Mouse (Mus musculus): Measurements from ENCODE around the gene Alg12.
"Not testable (repeated sequence)": the region's sequence is repeated elsewhere in the genome, so short reads cannot be mapped to it uniquely, and the experiment has no call there.

Gene Alg12

GRCm38 (mm10) chr15:88830696-88831095 is 11.6 kb upstream of the Alg12 start:
- DNase-seq (ENCODE audit: low read depth) = no peak

- DNase-seq (ENCODE audit: low read depth) = no peak
Observed at GRCm38 (mm10) chr15:88829791-88830440, 10.8 kb upstream of the Alg12 start.

- peak; percentile 92 for DNase-seq (ENCODE audit: low read depth)
Observed at GRCm38 (mm10) chr15:88828800-88829705, 9.9 kb upstream of the Alg12 start.

GRCm38 (mm10) chr15:88827991-88828799 is 9.1 kb upstream of the Alg12 start:
- DNase-seq (ENCODE audit: low read depth) = peak; percentile 73

- DNase-seq (ENCODE audit: low read depth) = no peak
Observed at GRCm38 (mm10) chr15:88827466-88827865, 8.3 kb upstream of the Alg12 start.

GRCm38 (mm10) chr15:88823376-88823775 is 4.3 kb upstream of the Alg12 start:
- DNase-seq (ENCODE audit: low read depth) = no peak

- no peak for DNase-seq (ENCODE audit: low read depth)
Observed at GRCm38 (mm10) chr15:88822513-88822912, 3.4 kb upstream of the Alg12 start.

- no peak for DNase-seq (ENCODE audit: low read depth)
Observed at GRCm38 (mm10) chr15:88821403-88821802, 2.3 kb upstream of the Alg12 start.

- DNase-seq (ENCODE audit: low read depth) = no peak
Observed at GRCm38 (mm10) chr15:88819906-88820303, 787 bp upstream of the Alg12 start.

- DNase-seq (ENCODE audit: low read depth) = no peak
Observed at GRCm38 (mm10) chr15:88815196-88815700, 3.9 kb downstream of the Alg12 start.

- DNase-seq (ENCODE audit: low read depth) = peak; percentile 45
Observed at GRCm38 (mm10) chr15:88814411-88815047, 4.6 kb downstream of the Alg12 start.

GRCm38 (mm10) chr15:88813873-88814272 is 5.2 kb downstream of the Alg12 start:
- not testable (repeated sequence) for DNase-seq (ENCODE audit: low read depth)

- DNase-seq (ENCODE audit: low read depth) = no peak
Observed at GRCm38 (mm10) chr15:88813262-88813661, 5.9 kb downstream of the Alg12 start.

GRCm38 (mm10) chr15:88810369-88810768 is 8.7 kb downstream of the Alg12 start:
- no peak for DNase-seq (ENCODE audit: low read depth)

GRCm38 (mm10) chr15:88808121-88808520 is 11.0 kb downstream of the Alg12 start:
- DNase-seq (ENCODE audit: low read depth) = no peak

GRCm38 (mm10) chr15:88802348-88802747 is 16.8 kb downstream of the Alg12 start:
- DNase-seq (ENCODE audit: low read depth) = no peak

GRCm38 (mm10) chr15:88801903-88802302 is 17.2 kb downstream of the Alg12 start:
- DNase-seq (ENCODE audit: low read depth) = no peak

- no peak for DNase-seq (ENCODE audit: low read depth)
Observed at GRCm38 (mm10) chr15:88800921-88801354, 18.2 kb downstream of the Alg12 start.

GRCm38 (mm10) chr15:88799950-88800371 is 19.2 kb downstream of the Alg12 start:
- no peak for DNase-seq (ENCODE audit: low read depth)

- not testable (repeated sequence) for DNase-seq (ENCODE audit: low read depth)
Observed at GRCm38 (mm10) chr15:88794729-88795128, 24.4 kb downstream of the Alg12 start.

GRCm38 (mm10) chr15:88792140-88792850 is 26.8 kb downstream of the Alg12 start:
- DNase-seq (ENCODE audit: low read depth) = no peak

Measured in induced T-regulatory cell, adult 2 months (primary cell).